Mouse (Mus musculus): ENCODE measurements around the gene Crisp4. TPM values are rescaled to one million over a fixed set of nuclear protein-coding genes. Genes with fewer than 3 reads are reported as not detected.

Gene Crisp4
- polyA plus RNA-seq, 1 experiment from 2014 or later, result not detected

GRCm38 (mm10) chr1:18105866-18106529 lies 39.7 kb downstream of the Crisp4 start:
- Histone ChIP-seq H3K4me3 (replicated peaks) (no peak overlapping the region), H3K4me2 (no peak overlapping the region), H3K27me3 (no peaks in the 10 kb centered on the region), H3K4me1 (replicated peaks) (no peaks in the 10 kb centered on the region), H3K9ac (replicated peaks) (no peak overlapping the region), H3K9me3 (no peaks in the 10 kb centered on the region), H3K36me3 (no peaks in the 10 kb centered on the region), H3K27ac (no peak overlapping the region)
- 46% methylated on average over 5 of the region's 5 CpGs for WGBS
- ATAC-seq (ENCODE audit: insufficient number of reproducible peaks, insufficient read depth, low FRiP score, low TSS enrichment, low read depth), result no peak

- 93% methylated on average over 1 of the region's 1 CpGs for WGBS
- Histone ChIP-seq H3K4me1 (replicated peaks) (no peaks in the 10 kb centered on the region), H3K4me3 (replicated peaks) (no peak overlapping the region), H3K9me3 (no peaks in the 10 kb centered on the region), H3K36me3 (no peaks in the 10 kb centered on the region), H3K4me2 (no peak overlapping the region), H3K9ac (replicated peaks) (no peak overlapping the region), H3K27ac (no peak overlapping the region), H3K27me3 (no peaks in the 10 kb centered on the region)
- no peak for ATAC-seq (ENCODE audit: insufficient number of reproducible peaks, insufficient read depth, low FRiP score, low TSS enrichment, low read depth)
Measured at GRCm38 (mm10) chr1:18105029-18105865, 40.5 kb downstream of the Crisp4 start.

Other genes starting within 250 kb of the Crisp4 start
- not detected in 2 replicates for gene Defb18, start 91.5 kb upstream of the Crisp4 start, polyA plus RNA-seq (2016; fragmentation: Nextera tagmentation; extraction: Ambion mirVana)
- gene Defb41, start 119.2 kb upstream of the Crisp4 start, polyA plus RNA-seq (2016; fragmentation: Nextera tagmentation; extraction: Ambion mirVana), result not detected in 2 replicates